Mouse (Mus musculus): ENCODE measurements around the gene Fndc3a. TPM values are rescaled to one million over a fixed set of nuclear protein-coding genes. Genes with fewer than 3 reads are reported as not detected.

The Fndc3a gene
- polyA plus RNA-seq (2016; fragmentation: Nextera tagmentation; extraction: Ambion mirVana) = 25.3 and 30.1 TPM in 2 replicates

GRCm38 (mm10) chr14:72709710-72710340 is at the start of gene Fndc3a:
Gene Fndc3a (minus strand): TSS chr14:72710003.
- peak; percentile 93 for DNase-seq (ENCODE audit: low spot score)
- no peaks in the 10 kb centered on the region for H3K36me3 ChIP-seq
- under 1% methylated on average over 78 of the region's 82 CpGs for WGBS
- H3K27ac ChIP-seq = peak within 1 kb of the TSS; percentile 98
- no peaks in the 10 kb centered on the region for H3K4me1 ChIP-seq
- 0 out of 2 replicates have a peak, but pooled peaks cover 5% of the 10 kb centered on the region for H3K27me3 ChIP-seq (ENCODE audit: insufficient read depth, poor library complexity, severe bottlenecking)
- H3K9me3 ChIP-seq = no peaks in the 10 kb centered on the region
- H3K4me3 ChIP-seq = peak within 1 kb of the TSS; percentile 93

GRCm38 (mm10) chr14:72752893-72753292 is 43.1 kb upstream of the Fndc3a start:
- no peaks in the 10 kb centered on the region for H3K9me3 ChIP-seq
- H3K4me3 ChIP-seq = no peak overlapping the region
- no peaks in the 10 kb centered on the region for H3K36me3 ChIP-seq
- H3K4me1 ChIP-seq = no peaks in the 10 kb centered on the region
- no peak overlapping the region for H3K27ac ChIP-seq
- 78% methylated on average over 6 of the region's 6 CpGs for WGBS
- H3K27me3 ChIP-seq (ENCODE audit: insufficient read depth, poor library complexity, severe bottlenecking) = no peaks in the 10 kb centered on the region
- DNase-seq (ENCODE audit: low spot score) = no peak

- 83% methylated on average over 5 of the region's 5 CpGs for WGBS
- no peak for DNase-seq (ENCODE audit: low spot score)
- Histone ChIP-seq H3K4me1 (no peaks in the 10 kb centered on the region), H3K27me3 (ENCODE audit: insufficient read depth, poor library complexity, severe bottlenecking) (no peaks in the 10 kb centered on the region), H3K9me3 (no peaks in the 10 kb centered on the region), H3K4me3 (no peak overlapping the region), H3K27ac (no peak overlapping the region), H3K36me3 (no peaks in the 10 kb centered on the region)
These were observed 40.8 kb upstream of the Fndc3a start for GRCm38 (mm10) chr14:72750426-72751182.

- 87% methylated on average over 5 of the region's 5 CpGs for WGBS
- H3K9me3 ChIP-seq = no peaks in the 10 kb centered on the region
- no peaks in the 10 kb centered on the region for H3K4me1 ChIP-seq
These were observed 38.5 kb upstream of the Fndc3a start for GRCm38 (mm10) chr14:72748331-72748730.

GRCm38 (mm10) chr14:72741667-72742066 is 31.9 kb upstream of the Fndc3a start:
- Histone ChIP-seq H3K4me1 (no peaks in the 10 kb centered on the region), H3K9me3 (no peaks in the 10 kb centered on the region), H3K27me3 (ENCODE audit: insufficient read depth, poor library complexity, severe bottlenecking) (no peaks in the 10 kb centered on the region), H3K36me3 (no peaks in the 10 kb centered on the region), H3K4me3 (no peak overlapping the region), H3K27ac (no peak overlapping the region)
- WGBS = 69% methylated on average over 3 of the region's 3 CpGs
- no peak for DNase-seq (ENCODE audit: low spot score)

More at GRCm38 (mm10) chr14:72748331-72748730, 38.5 kb upstream of the Fndc3a start:
- H3K36me3 ChIP-seq = no peaks in the 10 kb centered on the region
- H3K27me3 ChIP-seq (ENCODE audit: insufficient read depth, poor library complexity, severe bottlenecking) = no peaks in the 10 kb centered on the region
- no peak for DNase-seq (ENCODE audit: low spot score)
- H3K27ac ChIP-seq = no peak overlapping the region
- no peak overlapping the region for H3K4me3 ChIP-seq

- DNase-seq (ENCODE audit: low spot score) = no peak
- Histone ChIP-seq H3K27me3 (ENCODE audit: insufficient read depth, poor library complexity, severe bottlenecking) (no peaks in the 10 kb centered on the region), H3K4me3 (no peak overlapping the region), H3K27ac (no peak overlapping the region), H3K4me1 (no peaks in the 10 kb centered on the region), H3K9me3 (no peaks in the 10 kb centered on the region), H3K36me3 (no peaks in the 10 kb centered on the region)
- 82% methylated on average over 5 of the region's 5 CpGs for WGBS
These were observed 30.5 kb upstream of the Fndc3a start for GRCm38 (mm10) chr14:72740336-72740735.

- no peak overlapping the region for H3K27ac ChIP-seq
- H3K4me1 ChIP-seq = no peaks in the 10 kb centered on the region
- H3K4me3 ChIP-seq = no peak overlapping the region
- WGBS = 72% methylated on average over 8 of the region's 8 CpGs
- DNase-seq (ENCODE audit: low spot score) = no peak
- H3K36me3 ChIP-seq = no peaks in the 10 kb centered on the region
- H3K9me3 ChIP-seq = no peaks in the 10 kb centered on the region
- H3K27me3 ChIP-seq (ENCODE audit: insufficient read depth, poor library complexity, severe bottlenecking) = no peaks in the 10 kb centered on the region
These were observed 29.8 kb upstream of the Fndc3a start for GRCm38 (mm10) chr14:72739484-72740208.

GRCm38 (mm10) chr14:72738776-72739175 is 29.0 kb upstream of the Fndc3a start:
- H3K4me3 ChIP-seq = no peak overlapping the region
- no peaks in the 10 kb centered on the region for H3K27me3 ChIP-seq (ENCODE audit: insufficient read depth, poor library complexity, severe bottlenecking)
- no peaks in the 10 kb centered on the region for H3K36me3 ChIP-seq
- no peak for DNase-seq (ENCODE audit: low spot score)
- H3K4me1 ChIP-seq = no peaks in the 10 kb centered on the region
- H3K27ac ChIP-seq = no peak overlapping the region
- no peaks in the 10 kb centered on the region for H3K9me3 ChIP-seq
- 85% methylated on average over 4 of the region's 4 CpGs for WGBS

- WGBS = 58% methylated on average over 4 of the region's 4 CpGs
- Histone ChIP-seq H3K36me3 (no peaks in the 10 kb centered on the region), H3K9me3 (no peaks in the 10 kb centered on the region), H3K27me3 (ENCODE audit: insufficient read depth, poor library complexity, severe bottlenecking) (no peaks in the 10 kb centered on the region), H3K27ac (no peak overlapping the region), H3K4me3 (no peak overlapping the region), H3K4me1 (no peaks in the 10 kb centered on the region)
- no peak for DNase-seq (ENCODE audit: low spot score)
These were observed 28.4 kb upstream of the Fndc3a start for GRCm38 (mm10) chr14:72738217-72738616.

GRCm38 (mm10) chr14:72725865-72726264 is 16.1 kb upstream of the Fndc3a start:
- H3K36me3 ChIP-seq = no peaks in the 10 kb centered on the region
- H3K27me3 ChIP-seq (ENCODE audit: insufficient read depth, poor library complexity, severe bottlenecking) = no peaks in the 10 kb centered on the region
- WGBS = 66% methylated on average over 3 of the region's 3 CpGs
- no peak for DNase-seq (ENCODE audit: low spot score)
- no peaks in the 10 kb centered on the region for H3K4me1 ChIP-seq
- no peak overlapping the region for H3K4me3 ChIP-seq
- no peaks in the 10 kb centered on the region for H3K9me3 ChIP-seq
- H3K27ac ChIP-seq = no peak overlapping the region

- no peak for DNase-seq (ENCODE audit: low spot score)
- 56% methylated on average over 3 of the region's 3 CpGs for WGBS
These were observed 12.7 kb upstream of the Fndc3a start for GRCm38 (mm10) chr14:72722274-72723053.

GRCm38 (mm10) chr14:72716175-72716574 is 6.4 kb upstream of the Fndc3a start:
- no peaks in the 10 kb centered on the region for H3K36me3 ChIP-seq
- 76% methylated on average over 4 of the region's 4 CpGs for WGBS

More at GRCm38 (mm10) chr14:72722274-72723053, 12.7 kb upstream of the Fndc3a start:
- H3K36me3 ChIP-seq = no peaks in the 10 kb centered on the region
- no peaks in the 10 kb centered on the region; the same call in 1 of the 2 replicates for H3K27me3 ChIP-seq (ENCODE audit: insufficient read depth, poor library complexity, severe bottlenecking)
- H3K4me1 ChIP-seq = no peaks in the 10 kb centered on the region
- H3K27ac ChIP-seq = no peak overlapping the region
- H3K9me3 ChIP-seq = no peaks in the 10 kb centered on the region
- H3K4me3 ChIP-seq = no peak overlapping the region

More at GRCm38 (mm10) chr14:72716175-72716574, 6.4 kb upstream of the Fndc3a start:
- no peak for DNase-seq (ENCODE audit: low spot score)
- Histone ChIP-seq H3K4me1 (no peaks in the 10 kb centered on the region), H3K27ac (no peak overlapping the region), H3K27me3 (ENCODE audit: insufficient read depth, poor library complexity, severe bottlenecking) (peaks cover 5% of the 10 kb centered on the region; the same call in 1 of the 2 replicates), H3K9me3 (no peaks in the 10 kb centered on the region), H3K4me3 (no peak overlapping the region)

All from heart, embryonic 10.5 days (tissue).